ENCODE assay signal across 25 mouse cellular contexts in genomic region chr11:121776947-121777346, GRCm38 (mm10). TPM values are rescaled to one million over a fixed set of nuclear protein-coding genes. Genes with fewer than 3 reads are reported as not detected.
"Had no signal": no experiment of that assay in that cellular context is flagged by ENCODE, and none has a peak within 500 bp of the region (broad histone marks: within the 10 kb centered on the region; RNA-seq: fewer than 3 reads in every experiment).

No protein-coding gene starts in this region.

- DNase-seq: kidney, adult 8-10 months; kidney, postnatal 10 days; kidney, postnatal 36 days; layer of hippocampus, postnatal 36 days; liver; lung, adult 18-20 months; lung, postnatal 10 days; lung, postnatal 36 days; right cerebral cortex, adult 18-20 months; right cerebral cortex, postnatal 14 days; right cerebral cortex, postnatal 4 days; thymus, adult 18-20 months; thymus, postnatal 36 days had no signal

- H3K4me1 ChIP-seq: kidney, embryonic 15.5 days; limb, embryonic 12.5 days; liver, embryonic 12.5 days; liver, embryonic 15.5 days; lung, embryonic 15.5 days; midbrain, embryonic 15.5 days; neural tube, embryonic 12.5 days; neural tube, embryonic 15.5 days; stomach, embryonic 15.5 days had no signal

- H3K27ac ChIP-seq: kidney, embryonic 15.5 days; left cerebral cortex, adult 2 months; limb, embryonic 12.5 days; liver, embryonic 12.5 days; liver, embryonic 15.5 days; lung, embryonic 15.5 days; midbrain, embryonic 15.5 days; neural tube, embryonic 12.5 days; neural tube, embryonic 15.5 days; stomach, embryonic 15.5 days had no signal

- H3K4me3 ChIP-seq: kidney, embryonic 15.5 days; left cerebral cortex, adult 2 months; limb, embryonic 12.5 days; liver, embryonic 12.5 days; liver, embryonic 15.5 days; lung, embryonic 15.5 days; midbrain, embryonic 15.5 days; neural tube, embryonic 12.5 days; neural tube, embryonic 15.5 days; stomach, embryonic 15.5 days had no signal

- ATAC-seq: liver, embryonic 12.5 days; midbrain, embryonic 15.5 days had no signal

- H3K36me3 ChIP-seq: kidney, embryonic 15.5 days; limb, embryonic 12.5 days; liver, embryonic 12.5 days; liver, embryonic 15.5 days; lung, embryonic 15.5 days; midbrain, embryonic 15.5 days; neural tube, embryonic 12.5 days; neural tube, embryonic 15.5 days; stomach, embryonic 15.5 days had no signal

- H3K9ac ChIP-seq: kidney, embryonic 15.5 days; limb, embryonic 12.5 days; liver, embryonic 12.5 days; liver, embryonic 15.5 days; lung, embryonic 15.5 days; midbrain, embryonic 15.5 days; neural tube, embryonic 12.5 days; neural tube, embryonic 15.5 days; stomach, embryonic 15.5 days had no signal

- H3K9me3 ChIP-seq: kidney, embryonic 15.5 days; limb, embryonic 12.5 days; liver, embryonic 12.5 days; liver, embryonic 15.5 days; lung, embryonic 15.5 days; midbrain, embryonic 15.5 days; neural tube, embryonic 12.5 days; neural tube, embryonic 15.5 days; stomach, embryonic 15.5 days had no signal

- H3K4me2 ChIP-seq: kidney, embryonic 15.5 days; limb, embryonic 12.5 days; liver, embryonic 12.5 days; liver, embryonic 15.5 days; lung, embryonic 15.5 days; midbrain, embryonic 11.5 days; midbrain, embryonic 15.5 days; neural tube, embryonic 12.5 days; neural tube, embryonic 15.5 days; stomach, embryonic 15.5 days had no signal

- H3K27me3 ChIP-seq: kidney, embryonic 15.5 days; limb, embryonic 12.5 days; liver, embryonic 12.5 days; lung, embryonic 15.5 days; midbrain, embryonic 15.5 days; neural tube, embryonic 12.5 days; neural tube, embryonic 15.5 days; stomach, embryonic 15.5 days had no signal

RNA-seq across cellular contexts. Expression of gene Ptchd3, which starts 53.1 kb away (rescaled TPM):
- polyA plus RNA-seq: limb, embryonic 12.5 days; liver, embryonic 12.5 days; liver, embryonic 15.5 days; midbrain, embryonic 11.5 days; midbrain, embryonic 15.5 days; neural tube, embryonic 12.5 days; neural tube, embryonic 15.5 days; stomach, embryonic 15.5 days; urinary bladder, adult 2 months had no signal
